Mouse (Mus musculus) lung, embryonic 14.5 days (tissue): ENCODE measurements at regions not wholly inside any gene's neighbourhood (a gene's known extent, or its start where the extent isn't known, plus 50 kb on each side); places are given as distances from the start of the nearest gene placed in this dataset.
A peak's percentile ranks its signal among the peaks of the same experiment; 100 is the strongest.

Experiments used
- ATAC-seq: fragments of 200-750 bp; cut with Nextera tagmentation; 2 replicates; pipeline ENCODE4 v1.8.0; 2017; ENCODE audit warnings: mild to moderate bottlenecking, moderate TSS enrichment, moderate library complexity; ENCODE audit not compliant: insufficient read depth
- DNase-seq: peaks from one replicate; pipeline ENCODE4 v3.0.0-alpha.2; 2015
- H3K27ac ChIP-seq: fragments of 300-500 bp; sonication (generic); 2 replicates; pipeline ENCODE4 v1.5.1; 2014; ENCODE audit warnings: low read depth, mild to moderate bottlenecking, moderate library complexity
- H3K27me3 ChIP-seq: fragments of 300-500 bp; sonication (generic); 2 replicates; pipeline ENCODE4 v1.6.1; 2014; ENCODE audit warnings: low read length, control low read depth; ENCODE audit not compliant: insufficient read depth
- H3K36me3 ChIP-seq: fragments of 300-500 bp; sonication (generic); 2 replicates; pipeline ENCODE4 v1.6.1; 2014; ENCODE audit warnings: control low read depth; ENCODE audit not compliant: insufficient read depth
- H3K4me1 ChIP-seq: fragments of 300-500 bp; sonication (generic); 2 replicates; pipeline ENCODE4 v1.6.1; 2014; ENCODE audit warnings: antibody characterized with exemption, control low read depth; ENCODE audit not compliant: insufficient read depth
- H3K4me2 ChIP-seq: fragments of 300-500 bp; sonication (generic); 2 replicates; pipeline ENCODE4 v1.6.1; 2014; ENCODE audit warnings: mild to moderate bottlenecking
- H3K4me3 ChIP-seq: fragments of 300-500 bp; sonication (generic); 2 replicates; pipeline ENCODE4 v1.5.1; 2014; ENCODE audit warnings: low read depth, low read length
- H3K9ac ChIP-seq: fragments of 300-500 bp; sonication (generic); 2 replicates; pipeline ENCODE4 v1.6.1; 2014
- H3K9me3 ChIP-seq: fragments of 300-500 bp; sonication (generic); 2 replicates; pipeline ENCODE4 v1.6.1; 2016; ENCODE audit warnings: low read depth, low read length, control low read depth
- CTCF ChIP-seq: IDR thresholded peaks from 2 replicates; pipeline ENCODE4 v1.5.1; 2016; ENCODE audit warnings: antibody characterized with exemption, low read depth
- WGBS: fragments of 180-500 bp; shearing (Covaris S2); extraction: QIAGEN DNeasy Blood & Tissue Kit; methylation state at CpG from one replicate; pipeline ENCODE4 v1.1.7; 2014; 5-methylcytosine and 5-hydroxymethylcytosine counted together

- WGBS: 89% methylated on average over 1 of the region's 1 CpGs
- Histone ChIP-seq H3K9ac (no peak overlapping the region), H3K27ac (no peak overlapping the region), H3K9me3 (no peaks in the 10 kb centered on the region), H3K4me1 (no peaks in the 10 kb centered on the region), H3K4me3 (no peak overlapping the region), H3K4me2 (no peak overlapping the region), H3K36me3 (no peaks in the 10 kb centered on the region), H3K27me3 (no peaks in the 10 kb centered on the region)
- DNase-seq (no peak), ATAC-seq (no peak)
- no peak for TF ChIP-seq CTCF
These were observed 202.1 kb upstream of the Tpm3-rs7 start for GRCm38 (mm10) chr14:113112320-113112719.

- no peak for TF ChIP-seq CTCF
- no peak overlapping the region for H3K4me2 ChIP-seq
- no peak overlapping the region for H3K9ac ChIP-seq
- 78% methylated on average over 2 of the region's 2 CpGs for WGBS
- no peak overlapping the region for H3K4me3 ChIP-seq
- DNase-seq (no peak), ATAC-seq (no peak)
- H3K27me3 ChIP-seq: no peaks in the 10 kb centered on the region
- H3K36me3 ChIP-seq: no peaks in the 10 kb centered on the region
- no peaks in the 10 kb centered on the region for H3K4me1 ChIP-seq
- no peaks in the 10 kb centered on the region for H3K9me3 ChIP-seq
- no peak overlapping the region for H3K27ac ChIP-seq
These were observed 175.6 kb upstream of the Tpm3-rs7 start for GRCm38 (mm10) chr14:113138823-113139222.

- H3K27ac ChIP-seq: no peak overlapping the region
- no peak overlapping the region for H3K9ac ChIP-seq
- TF ChIP-seq CTCF: no peak
- DNase-seq: no peak
- no peak overlapping the region for H3K4me3 ChIP-seq
- no peaks in the 10 kb centered on the region for H3K27me3 ChIP-seq
- WGBS: 53% methylated on average over 2 of the region's 2 CpGs
- H3K9me3 ChIP-seq: no peaks in the 10 kb centered on the region
- H3K4me1 ChIP-seq: no peaks in the 10 kb centered on the region
- no peak overlapping the region for H3K4me2 ChIP-seq
- no peak for ATAC-seq
- H3K36me3 ChIP-seq: no peaks in the 10 kb centered on the region
These were observed 145.8 kb upstream of the Tpm3-rs7 start for GRCm38 (mm10) chr14:113168584-113168983.

- WGBS: 58% methylated on average over 16 of the region's 16 CpGs
- DNase-seq: peak; percentile 3
- Histone ChIP-seq H3K9me3 (no peaks in the 10 kb centered on the region), H3K9ac (no peak overlapping the region), H3K36me3 (no peaks in the 10 kb centered on the region), H3K4me3 (no peak overlapping the region), H3K27ac (no peak overlapping the region), H3K4me1 (no peaks in the 10 kb centered on the region), H3K27me3 (no peaks in the 10 kb centered on the region), H3K4me2 (no peak overlapping the region)
- TF ChIP-seq CTCF: no peak
- ATAC-seq: no peak
These were observed 131.9 kb upstream of the Tpm3-rs7 start for GRCm38 (mm10) chr14:113182345-113182997.

- DNase-seq: no peak
- H3K27ac ChIP-seq: no peak overlapping the region
- no peak overlapping the region for H3K4me2 ChIP-seq
- TF ChIP-seq CTCF: no peak
- 84% methylated on average over 5 of the region's 5 CpGs for WGBS
- no peak overlapping the region for H3K9ac ChIP-seq
- H3K36me3 ChIP-seq: no peaks in the 10 kb centered on the region
- no peaks in the 10 kb centered on the region for H3K27me3 ChIP-seq
- no peaks in the 10 kb centered on the region for H3K4me1 ChIP-seq
- ATAC-seq: no peak
- no peaks in the 10 kb centered on the region for H3K9me3 ChIP-seq
- H3K4me3 ChIP-seq: no peak overlapping the region
These were observed 102.4 kb upstream of the Tpm3-rs7 start for GRCm38 (mm10) chr14:113211968-113212367.
